Mouse (Mus musculus): ENCODE data around the gene Fbxl17. TPM values are rescaled to one million over a fixed set of nuclear protein-coding genes. Genes with fewer than 3 reads are reported as not detected.

Fbxl17 gene
- total RNA-seq, 2 experiments from 2014 or later: 27.1 to 28.1 TPM

GRCm38 (mm10) chr17:63090112-63090511, 409.7 kb downstream of the Fbxl17 start:
- intact Hi-C loops (cut with DNase I; ENCODE audit: low total_unique reads): no loop called here
- DNase-seq: no peak

DNA sequence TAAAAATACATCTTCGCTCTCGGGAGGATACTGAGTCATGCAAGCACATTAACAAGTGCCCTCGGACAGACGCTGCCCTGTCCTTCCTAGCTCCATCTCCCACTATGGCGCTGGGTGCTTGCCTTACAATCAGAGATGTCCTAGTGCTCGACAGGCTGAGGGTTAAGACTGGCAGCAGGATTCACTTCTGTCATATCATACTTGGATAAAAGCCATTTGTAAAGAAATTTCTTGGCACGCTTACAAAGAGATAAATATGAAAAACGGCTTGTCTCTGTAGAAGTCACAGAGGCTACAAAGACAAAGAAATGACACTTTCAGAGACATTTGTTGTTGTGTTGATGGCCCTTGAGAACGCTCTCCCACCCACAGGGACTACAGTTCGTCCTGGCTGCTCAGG, 412.6 kb downstream of the Fbxl17 start:
- no peak for DNase-seq
- intact Hi-C loops (cut with DNase I; ENCODE audit: low total_unique reads): no loop called here

- intact Hi-C loops (cut with DNase I; ENCODE audit: low total_unique reads): no loop called here
- DNase-seq: no peak
Observed at GRCm38 (mm10) chr17:63086526-63086925, 413.3 kb downstream of the Fbxl17 start.

DNA sequence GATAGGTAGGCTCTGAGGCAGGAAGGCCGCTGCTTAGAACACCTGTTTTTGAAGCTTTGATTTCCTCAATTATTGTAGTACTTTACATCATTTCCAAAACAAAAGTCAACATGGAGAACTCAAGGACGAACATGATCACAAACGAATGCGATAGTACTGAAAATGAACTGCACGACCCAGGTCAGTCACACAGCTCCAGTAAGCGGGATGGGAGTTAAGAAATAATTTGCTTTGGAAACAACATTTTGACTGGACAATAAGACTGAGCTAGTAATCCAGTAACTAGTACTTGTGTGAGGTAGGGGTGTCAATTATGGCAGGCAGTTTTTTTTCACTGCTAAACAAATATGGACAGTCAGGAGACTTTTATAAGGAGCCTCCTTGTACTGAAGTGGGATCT, 414.6 kb downstream of the Fbxl17 start:
- intact Hi-C loops (cut with DNase I; ENCODE audit: low total_unique reads): no loop called here
- no peak for DNase-seq

GRCm38 (mm10) chr17:63079087-63079486, 420.7 kb downstream of the Fbxl17 start:
- DNase-seq: no peak
- intact Hi-C loops (cut with DNase I; ENCODE audit: low total_unique reads): no loop called here

- no peak for DNase-seq
- intact Hi-C loops (cut with DNase I; ENCODE audit: low total_unique reads): no loop called here
Observed at GRCm38 (mm10) chr17:63077509-63077908, 422.3 kb downstream of the Fbxl17 start.

GRCm38 (mm10) chr17:63076661-63077060, 423.2 kb downstream of the Fbxl17 start:
- intact Hi-C loops (cut with DNase I; ENCODE audit: low total_unique reads): no loop called here

DNA sequence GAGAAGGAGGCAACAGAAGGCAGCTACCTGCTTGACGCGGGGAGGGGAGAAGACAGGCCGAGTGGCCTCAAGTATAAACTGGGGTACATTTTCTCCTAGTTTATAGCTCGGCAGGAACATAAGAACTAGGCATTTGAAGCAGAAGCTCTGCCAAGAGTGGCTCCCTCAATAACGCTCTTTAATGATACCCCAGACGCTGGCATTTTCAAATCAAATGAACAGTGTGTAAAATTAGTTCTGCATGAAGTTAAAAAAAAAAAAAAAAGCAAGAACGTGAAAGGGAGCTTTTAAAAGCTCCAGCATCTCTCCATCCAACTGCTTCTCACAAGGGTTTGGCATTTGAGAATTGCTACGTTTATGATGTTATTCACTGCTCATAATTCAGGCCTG, 423.8 kb downstream of the Fbxl17 start:
- intact Hi-C loops (cut with DNase I; ENCODE audit: low total_unique reads): no loop called here

More at GRCm38 (mm10) chr17:63076661-63077060, 423.2 kb downstream of the Fbxl17 start:
- no peak for DNase-seq

DNA sequence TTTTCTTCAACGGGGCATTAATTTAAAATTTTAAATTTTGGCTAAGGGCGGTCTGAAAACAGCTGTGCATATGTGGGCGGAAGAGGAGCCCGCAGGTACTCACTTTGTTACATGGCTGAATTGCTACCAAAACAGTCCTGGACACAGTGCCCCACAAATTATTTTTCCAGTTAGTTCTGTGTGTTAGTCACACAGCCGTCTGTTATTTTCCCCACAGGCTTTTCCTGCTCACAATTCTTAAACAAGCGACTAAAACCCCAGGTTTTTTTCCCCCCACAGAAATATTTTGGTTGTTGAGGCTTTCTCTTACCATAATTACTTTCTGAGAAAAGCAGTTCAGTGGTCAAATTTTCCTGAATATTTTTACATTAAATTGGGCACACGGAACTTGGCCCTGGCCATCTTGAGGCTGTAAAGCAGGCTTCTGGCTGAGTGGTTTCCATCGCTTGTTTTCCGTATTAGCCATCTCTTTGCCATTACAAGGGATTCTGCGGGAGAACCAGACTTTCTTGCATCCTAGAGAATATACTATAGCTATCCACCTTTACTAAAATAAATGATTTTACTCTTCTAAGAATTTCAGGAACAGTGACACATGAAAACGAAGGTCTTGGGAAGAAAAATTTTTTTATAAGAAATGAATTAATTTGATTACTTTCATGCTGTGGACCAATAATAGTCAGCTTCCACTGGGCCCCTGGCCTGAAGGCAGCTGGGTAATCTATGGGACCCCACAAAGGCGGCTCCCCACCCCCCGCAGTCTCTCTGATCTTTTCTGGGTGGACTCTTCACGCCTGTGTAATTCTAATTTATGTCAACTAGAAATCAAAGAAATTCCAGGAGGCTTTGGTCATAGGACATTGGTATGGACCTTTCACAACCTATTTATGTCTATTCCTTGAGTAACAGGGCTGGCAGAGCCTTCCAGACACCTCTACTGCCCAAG, 424.5 kb downstream of the Fbxl17 start:
- intact Hi-C loops (cut with DNase I; ENCODE audit: low total_unique reads): no loop called here
- DNase-seq: no peak

More for the DNA sequence above, 423.8 kb downstream of the Fbxl17 start:
- DNase-seq: no peak

DNA sequence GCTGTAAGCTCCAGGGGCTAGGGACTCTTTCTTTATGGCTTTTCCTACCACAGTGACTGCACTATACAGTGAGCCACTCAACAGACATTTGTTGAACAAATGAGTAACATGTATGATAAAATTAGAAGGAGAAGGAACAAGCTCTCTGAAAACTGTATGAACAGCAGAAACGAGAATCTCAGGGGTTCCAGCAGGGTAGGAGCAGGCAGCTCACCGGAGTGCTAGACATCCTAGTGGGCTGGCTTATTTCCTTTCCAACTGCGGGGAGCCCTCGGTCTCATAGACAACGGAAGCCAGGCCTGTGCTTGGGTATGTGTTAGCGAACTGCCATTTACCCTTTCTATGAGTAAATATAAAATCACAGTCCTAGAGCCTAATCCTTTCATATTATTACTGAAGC, 426.5 kb downstream of the Fbxl17 start:
- intact Hi-C loops (cut with DNase I; ENCODE audit: low total_unique reads): no loop called here
- no peak for DNase-seq

DNA sequence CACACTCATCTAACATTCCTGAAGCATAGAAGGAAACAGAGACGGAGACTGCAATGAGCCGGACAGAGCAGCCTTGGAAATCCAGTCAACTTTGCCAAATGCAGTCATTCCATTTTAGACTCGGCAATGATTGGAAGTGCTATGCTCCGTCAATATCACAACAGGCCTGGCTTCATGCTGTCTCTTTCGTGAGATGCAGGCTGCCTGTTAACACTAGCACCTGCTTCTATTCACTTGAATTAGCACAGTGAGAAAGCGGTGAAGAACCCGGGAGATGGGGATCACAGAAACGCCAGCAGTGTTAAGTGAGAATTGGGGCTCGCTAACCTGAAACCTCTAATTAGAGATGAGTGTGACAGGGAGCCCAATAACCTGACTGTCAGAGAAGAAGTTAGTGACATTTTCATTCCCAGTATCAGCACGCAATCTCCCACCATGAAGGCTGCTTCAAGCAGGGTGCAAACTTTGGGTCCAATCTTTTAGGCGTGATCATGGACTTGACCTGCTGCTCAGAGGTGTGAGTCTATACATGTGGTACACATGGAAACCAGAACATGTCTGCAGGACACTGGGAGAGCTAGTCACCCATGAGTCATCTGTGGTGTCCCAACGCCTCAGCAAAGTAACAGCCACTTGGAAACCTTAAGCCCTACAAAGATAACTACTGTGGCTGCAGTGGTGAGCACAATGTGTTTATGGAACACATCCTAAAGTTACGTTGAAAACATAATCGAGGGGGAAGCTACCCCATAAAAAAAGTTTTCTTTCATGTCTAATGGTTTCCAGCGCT, 428.5 kb downstream of the Fbxl17 start:
- no peak for DNase-seq
- intact Hi-C loops (cut with DNase I; ENCODE audit: low total_unique reads): no loop called here

- intact Hi-C loops (cut with DNase I; ENCODE audit: low total_unique reads): no loop called here
- no peak for DNase-seq
Observed at GRCm38 (mm10) chr17:63070161-63070761, 429.6 kb downstream of the Fbxl17 start.

DNA sequence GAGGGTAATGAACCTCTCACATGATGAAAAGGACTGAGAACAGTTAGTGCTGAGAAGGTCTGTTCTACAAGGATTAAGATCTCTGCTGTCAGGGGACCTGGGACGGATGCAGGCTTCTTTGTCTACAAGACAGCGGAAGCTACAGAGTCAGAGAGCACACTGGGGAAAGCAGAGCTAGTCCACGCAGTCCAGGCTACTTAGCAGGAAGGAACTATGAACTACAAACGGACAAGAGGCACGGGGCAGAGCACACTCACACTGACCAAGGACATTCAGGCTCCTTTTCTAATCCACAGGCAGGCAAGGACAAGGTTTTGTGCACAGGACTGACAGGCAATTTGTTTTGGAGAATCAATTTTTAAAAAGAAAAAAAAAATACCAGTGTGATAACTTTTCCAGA, 437.0 kb downstream of the Fbxl17 start:
- no peak for DNase-seq
- intact Hi-C loops (cut with DNase I; ENCODE audit: low total_unique reads): no loop called here

GRCm38 (mm10) chr17:63061786-63062185, 438.0 kb downstream of the Fbxl17 start:
- DNase-seq: no peak
- intact Hi-C loops (cut with DNase I; ENCODE audit: low total_unique reads): no loop called here

DNA sequence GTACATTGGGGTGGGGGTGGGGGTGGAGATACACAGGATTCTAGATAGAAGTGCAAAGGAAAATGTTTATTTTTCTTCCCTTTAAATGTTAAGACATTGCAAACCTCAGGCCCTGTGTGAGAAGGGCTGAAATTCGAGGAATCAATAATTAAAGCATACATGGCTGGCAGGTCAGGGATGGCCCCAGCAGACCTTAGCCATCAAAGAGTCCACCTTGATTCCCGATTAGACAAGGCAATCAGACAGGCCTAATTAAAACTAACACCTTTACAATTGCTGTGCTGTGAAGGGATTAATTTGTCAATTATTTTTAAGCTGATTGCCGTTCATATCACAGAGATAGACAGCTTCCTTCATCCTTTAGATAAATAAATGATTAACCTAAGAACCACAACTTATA, 439.0 kb downstream of the Fbxl17 start:
- intact Hi-C loops (cut with DNase I; ENCODE audit: low total_unique reads): no loop called here
- DNase-seq: no peak

GRCm38 (mm10) chr17:63057740-63058388, 442.0 kb downstream of the Fbxl17 start:
- no peak for DNase-seq
- intact Hi-C loops (cut with DNase I; ENCODE audit: low total_unique reads): no loop called here

DNA sequence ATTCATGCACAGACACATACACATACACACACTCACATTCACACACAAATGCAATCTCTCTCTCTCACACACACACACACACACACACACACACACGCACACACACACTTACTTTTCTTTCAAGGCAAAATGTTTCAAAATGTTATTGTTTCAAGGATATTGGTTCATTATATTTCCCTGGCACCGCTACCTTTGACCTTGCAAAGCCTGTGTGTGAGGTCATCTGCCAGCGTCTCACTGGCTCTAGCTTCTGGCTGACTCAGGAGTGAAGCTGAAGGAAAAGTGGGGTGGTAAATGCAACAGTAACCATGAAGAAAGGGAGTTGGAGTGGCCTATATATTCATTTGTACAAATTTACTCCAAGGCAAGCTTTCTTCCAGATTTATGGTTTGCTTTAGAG, 442.8 kb downstream of the Fbxl17 start:
- intact Hi-C loops (cut with DNase I; ENCODE audit: low total_unique reads): no loop called here
- DNase-seq: no peak

DNA sequence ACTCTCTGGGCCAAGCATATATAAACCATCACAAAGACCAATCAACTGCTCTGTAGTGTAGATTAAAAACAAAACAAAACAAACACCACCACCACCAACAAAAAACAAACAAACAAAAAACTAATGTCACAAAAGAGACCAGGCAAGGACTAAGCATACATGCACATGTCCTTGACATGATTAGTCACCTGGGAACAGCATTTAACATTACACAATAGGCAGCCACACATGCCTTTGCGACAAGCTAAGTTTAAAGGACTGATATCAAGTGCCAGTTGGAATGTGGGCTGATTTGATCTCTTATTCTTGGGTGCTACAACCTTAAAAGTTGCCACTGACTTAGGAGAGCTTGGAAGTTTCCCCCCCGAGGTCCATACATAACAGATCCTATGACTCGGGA, 446.5 kb downstream of the Fbxl17 start:
- intact Hi-C loops (cut with DNase I; ENCODE audit: low total_unique reads): no loop called here
- DNase-seq: no peak

DNA sequence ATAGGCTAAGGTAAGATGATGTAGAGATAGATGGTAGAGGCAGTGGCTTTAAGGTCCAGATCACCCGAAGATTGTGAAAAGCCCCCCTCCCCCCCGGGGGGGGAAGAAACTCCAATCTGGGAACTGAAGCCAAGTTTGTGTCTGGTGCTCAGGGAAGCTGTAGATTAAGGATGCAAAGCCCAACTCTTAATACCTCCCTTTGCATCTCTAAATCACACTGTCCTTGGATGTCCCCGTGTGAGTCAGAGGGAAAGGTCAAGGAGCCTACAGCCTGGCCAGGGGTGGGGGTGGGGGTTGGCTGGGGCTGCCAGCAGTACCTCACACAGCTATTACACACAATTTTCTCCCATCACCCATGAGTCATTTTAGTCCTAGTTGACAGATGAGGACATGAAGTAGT, 453.4 kb downstream of the Fbxl17 start:
- no peak for DNase-seq
- intact Hi-C loops (cut with DNase I; ENCODE audit: low total_unique reads): no loop called here

DNA sequence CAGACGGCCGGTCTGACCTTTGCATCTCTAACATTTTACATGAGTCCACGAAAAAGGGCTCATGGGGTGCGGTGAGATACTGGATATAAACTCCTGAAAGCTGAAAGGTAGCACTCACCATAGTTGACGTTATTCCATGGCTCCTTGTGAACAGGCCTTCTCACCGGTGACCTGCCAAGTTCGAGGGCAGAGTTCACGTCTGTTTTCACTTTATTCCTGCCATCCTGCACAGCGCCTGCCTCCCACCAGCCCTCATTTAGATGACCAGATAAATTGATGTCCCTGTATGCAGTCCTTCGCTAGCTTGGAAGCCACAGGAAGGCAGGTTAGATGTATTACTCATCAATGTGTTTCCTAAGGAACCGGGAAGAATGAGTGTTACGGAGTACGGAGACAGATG, 454.5 kb downstream of the Fbxl17 start:
- intact Hi-C loops (cut with DNase I; ENCODE audit: low total_unique reads): no loop called here
- DNase-seq: no peak
